Mouse (Mus musculus) megakaryocyte, adult 5-6 weeks (primary cell): Measurements from ENCODE around the gene Gm5039. TPM values are rescaled to one million over a fixed set of nuclear protein-coding genes. Genes with fewer than 3 reads are reported as not detected.
A peak's percentile ranks its signal among the peaks of the same experiment; 100 is the strongest.
"Not testable (repeated sequence)": the region's sequence is repeated elsewhere in the genome, so short reads cannot be mapped to it uniquely, and the experiment has no call there.

Source experiments
- ATAC-seq: 2 replicates; pipeline ENCODE4 v1.8.0; 2016; ENCODE audit warnings: mild to moderate bottlenecking, inconsistent platforms; ENCODE audit not compliant: poor library complexity, severe bottlenecking
- total RNA-seq, 2 experiments: library from RNA; stranded (forward) in 1 of 2; stranded (reverse) in 1 of 2; fragments of 153-499, 151-499 nt in 1 of 2; fragments of 221-1000, 200-1000 nt in 1 of 2; gene quantifications; 2 replicates each; pipeline versions ENCODE4 v1.2.3 to v1.2.4; 2015 to 2017

The Gm5039 gene
- total RNA-seq (2015) = not detected in 2 replicates
- total RNA-seq (2017) = not detected in 2 replicates

DNA sequence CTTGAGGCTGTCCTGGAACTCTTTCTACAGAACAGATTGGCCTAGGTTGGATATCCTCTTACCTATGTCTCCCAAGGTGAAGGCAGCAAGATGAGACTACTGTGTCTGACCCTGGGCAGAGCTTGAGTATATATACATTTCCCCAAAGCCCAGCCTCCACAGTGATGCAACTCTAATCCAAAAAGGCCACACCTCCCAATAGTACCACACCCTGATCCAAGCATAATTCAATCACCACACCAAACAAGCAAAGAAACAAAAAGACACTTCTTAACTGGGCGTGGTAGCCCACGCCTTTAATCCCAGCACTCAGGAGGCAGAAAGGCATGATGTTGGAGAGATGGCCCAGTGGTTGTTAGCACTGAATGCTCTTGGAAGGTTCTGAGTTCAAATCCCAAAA, at the start of gene Gm5039:
Gene Gm5039, minus strand, starts transcription at position 101 of the 400 bp plus-strand sequence.
- not testable (repeated sequence) for ATAC-seq

- no peak for ATAC-seq
Measured at GRCm38 (mm10) chr12:88372018-88372417, 48.2 kb upstream of the Gm5039 start.

- ATAC-seq = not testable (repeated sequence)
Measured at GRCm38 (mm10) chr12:88370321-88370720, 46.5 kb upstream of the Gm5039 start.

GRCm38 (mm10) chr12:88369690-88370089, 45.9 kb upstream of the Gm5039 start:
- not testable (repeated sequence) for ATAC-seq

GRCm38 (mm10) chr12:88368618-88369017, 44.8 kb upstream of the Gm5039 start:
- no peak for ATAC-seq

DNA sequence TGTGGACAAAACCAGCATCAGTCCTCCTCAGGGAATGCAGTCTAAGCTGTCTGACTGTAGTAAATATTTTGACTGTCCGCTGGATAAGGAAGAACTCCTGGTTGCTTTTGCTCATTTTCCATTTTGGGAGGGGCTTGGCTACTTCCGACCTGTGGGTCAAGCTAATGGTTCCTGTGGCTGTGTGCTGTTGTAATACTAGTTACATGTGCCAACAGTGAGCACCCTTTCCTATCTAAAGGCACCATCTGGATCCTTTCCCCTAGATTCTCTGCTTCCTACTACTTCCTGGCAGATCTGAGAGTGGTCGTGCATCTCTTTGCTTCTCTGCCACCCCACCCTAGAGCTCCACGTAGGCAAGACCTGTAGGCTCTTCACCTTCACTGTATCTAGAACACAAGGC, 43.8 kb upstream of the Gm5039 start:
- peak; percentile 51 for ATAC-seq

- ATAC-seq = peak; percentile 41
Measured at GRCm38 (mm10) chr12:88361120-88361445, 37.3 kb upstream of the Gm5039 start.

- peak; percentile 94 for ATAC-seq
Measured at GRCm38 (mm10) chr12:88360441-88361119, 36.8 kb upstream of the Gm5039 start, which contains the start of gene Adck1. TSS of gene Adck1 (plus strand) at chr12:88360554.

GRCm38 (mm10) chr12:88354182-88354702, 30.4 kb upstream of the Gm5039 start:
- ATAC-seq = no peak

GRCm38 (mm10) chr12:88341286-88341685, 17.5 kb upstream of the Gm5039 start:
- ATAC-seq = not testable (repeated sequence)

DNA sequence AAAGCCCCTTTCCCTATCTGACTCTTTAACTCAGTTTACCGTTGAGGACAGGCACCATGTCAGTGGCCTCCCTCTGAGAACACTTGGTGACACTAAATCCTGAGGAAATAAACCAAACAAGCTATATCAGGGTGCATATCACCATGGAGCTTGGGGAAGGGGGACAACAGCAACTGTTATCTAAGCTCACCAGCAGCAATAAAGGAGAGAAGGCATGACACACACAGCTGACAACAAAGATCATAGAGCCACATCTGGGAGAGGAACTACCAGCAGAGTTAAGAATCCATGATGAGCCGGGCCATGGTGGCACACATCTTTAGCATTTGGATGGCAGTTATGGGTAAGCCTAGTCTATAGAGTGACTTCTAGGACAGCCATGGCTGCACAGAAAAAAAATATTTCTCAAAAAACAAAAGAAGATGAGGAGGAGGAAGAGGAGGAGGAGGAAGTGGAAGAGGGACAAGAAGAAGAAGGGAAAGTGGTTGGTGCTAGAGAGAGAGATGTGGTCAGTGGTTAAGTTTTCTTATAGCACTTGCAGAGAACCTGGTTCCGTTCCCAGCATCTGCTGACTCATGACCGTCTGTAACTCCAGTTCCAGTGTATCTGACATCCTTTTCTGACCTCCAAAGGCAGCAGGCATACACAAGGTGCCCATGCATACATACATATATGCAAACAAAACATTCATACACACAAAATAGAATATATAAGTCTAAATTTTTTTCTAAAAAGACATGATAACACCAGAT, 13.0 kb upstream of the Gm5039 start:
- peak; percentile 27; the same call in 1 of the 2 replicates for ATAC-seq

DNA sequence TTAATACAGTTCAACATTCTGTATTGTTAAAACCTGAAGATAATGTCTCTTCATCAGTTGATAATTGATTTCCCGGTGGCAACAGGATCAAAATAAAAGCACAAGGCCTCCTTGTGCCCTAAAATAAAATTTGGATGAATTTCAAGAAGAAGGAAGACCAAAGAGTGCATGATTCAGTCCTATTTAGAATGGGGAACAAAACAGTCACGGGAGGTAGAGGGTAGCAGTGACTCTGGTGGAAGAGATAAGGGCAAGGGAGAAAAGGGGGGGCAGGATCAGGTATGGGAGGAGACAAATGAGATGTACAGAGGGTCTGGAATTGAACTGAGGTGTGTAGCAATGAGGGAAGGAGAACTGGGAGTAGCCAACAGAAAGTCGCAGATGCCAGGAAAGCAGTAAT, 9.3 kb downstream of the Gm5039 start:
- no peak for ATAC-seq

GRCm38 (mm10) chr12:88297171-88297570, 26.7 kb downstream of the Gm5039 start:
- ATAC-seq = not testable (repeated sequence)

- ATAC-seq = not testable (repeated sequence)
Measured at GRCm38 (mm10) chr12:88293082-88293481, 30.7 kb downstream of the Gm5039 start.

GRCm38 (mm10) chr12:88285224-88285623, 38.6 kb downstream of the Gm5039 start:
- not testable (repeated sequence) for ATAC-seq

GRCm38 (mm10) chr12:88274400-88274799, 49.4 kb downstream of the Gm5039 start, which contains the start of gene Gm5662:
TSS of gene Gm5662 (minus strand) at chr12:88274500.
- ATAC-seq = not testable (repeated sequence)

Other genes starting within 250 kb of the Gm5039 start
- not detected in 2 replicates for gene Gm16368, start 240.3 kb downstream of the Gm5039 start, total RNA-seq (2015)
- gene Gm16368, start 240.3 kb downstream of the Gm5039 start, total RNA-seq (2017) = not detected in 2 replicates
- not detected in 2 replicates for gene Gm10436, start 141.9 kb downstream of the Gm5039 start, total RNA-seq (2015)
- not detected in 2 replicates for gene Gm10436, start 141.9 kb downstream of the Gm5039 start, total RNA-seq (2017)
- not detected in 2 replicates for gene Gm8332, start 73.9 kb downstream of the Gm5039 start, total RNA-seq (2015)
- gene Gm8332, start 73.9 kb downstream of the Gm5039 start, total RNA-seq (2017) = not detected in 2 replicates
- not detected in 2 replicates for gene Gm5662, start 49.5 kb downstream of the Gm5039 start, total RNA-seq (2015)
- gene Gm5662, start 49.5 kb downstream of the Gm5039 start, total RNA-seq (2017) = not detected in 2 replicates
- gene Adck1, start 36.5 kb upstream of the Gm5039 start, total RNA-seq (2015) = 5.1 and 6.8 TPM in 2 replicates
- gene Adck1, start 36.5 kb upstream of the Gm5039 start, total RNA-seq (2017) = 9.0 and 13.2 TPM in 2 replicates